In the genomic region with DNA sequence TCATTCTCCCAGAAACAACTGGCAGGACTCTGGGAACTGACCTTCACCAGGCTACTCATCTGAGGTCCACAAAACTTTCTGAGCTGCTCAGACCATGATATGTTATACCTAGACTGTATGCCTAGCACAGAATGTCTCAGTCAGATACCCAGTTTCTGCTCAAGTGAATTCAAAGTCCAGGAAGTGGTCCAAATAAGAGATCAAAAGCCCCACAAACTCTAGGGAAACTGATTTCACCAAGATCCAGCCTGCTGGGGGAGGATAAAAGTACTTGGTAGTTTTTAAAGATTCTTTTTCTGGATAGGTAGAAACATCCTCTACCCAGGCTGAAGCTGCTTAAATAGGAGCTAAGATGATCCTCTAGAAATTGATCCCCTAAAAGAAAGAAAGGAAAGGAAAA, we compare ENCODE assay signal across 40 mouse cellular contexts. TPM values are rescaled to one million over a fixed set of nuclear protein-coding genes. Genes with fewer than 3 reads are reported as not detected.
"Had no signal": no experiment of that assay in that cellular context is flagged by ENCODE, and none has a peak within 500 bp of the region (broad histone marks: within the 10 kb centered on the region; RNA-seq: fewer than 3 reads in every experiment).

No protein-coding gene starts in this region.

- H3K4me1 ChIP-seq: heart, embryonic 10.5 days; heart, embryonic 12.5 days; hindbrain, embryonic 10.5 days; hindbrain, embryonic 12.5 days; intestine, embryonic 15.5 days; limb, embryonic 13.5 days; limb, embryonic 15.5 days; liver, embryonic 12.5 days had no signal

- ATAC-seq: intestine, embryonic 15.5 days; intestine, postnatal 0 days; liver, embryonic 12.5 days had no signal

- H3K36me3 ChIP-seq: heart, embryonic 10.5 days; heart, embryonic 12.5 days; hindbrain, embryonic 10.5 days; hindbrain, embryonic 12.5 days; intestine, embryonic 15.5 days; limb, embryonic 13.5 days; limb, embryonic 15.5 days; liver, embryonic 12.5 days had no signal

- H3K27me3 ChIP-seq: heart, embryonic 12.5 days; hindbrain, embryonic 12.5 days; intestine, embryonic 15.5 days; limb, embryonic 13.5 days; limb, embryonic 15.5 days; liver, embryonic 12.5 days had no signal

- H3K27ac ChIP-seq: gastrocnemius, adult 2 months; heart, embryonic 10.5 days; hindbrain, embryonic 10.5 days; hindbrain, embryonic 12.5 days; hindbrain, embryonic 14.5 days; hindbrain, postnatal 0 days; intestine, embryonic 15.5 days; layer of hippocampus, adult 2 months; limb, embryonic 13.5 days; limb, embryonic 15.5 days; liver, embryonic 12.5 days; liver, embryonic 14.5 days had no signal

- H3K4me3 ChIP-seq: gastrocnemius, adult 2 months; heart, embryonic 10.5 days; heart, embryonic 12.5 days; hindbrain, embryonic 10.5 days; hindbrain, embryonic 12.5 days; intestine, embryonic 15.5 days; layer of hippocampus, adult 2 months; limb, embryonic 13.5 days; limb, embryonic 15.5 days; liver, embryonic 12.5 days had no signal

- DNase-seq: gastrocnemius, adult 2 months; gastrocnemius, postnatal 10 days; gastrocnemius, postnatal 25 days; heart, adult 18-20 months; heart, postnatal 10 days; heart, postnatal 4 days; kidney, adult 8-10 months; kidney, postnatal 10 days; kidney, postnatal 25 days; kidney, postnatal 4 days; layer of hippocampus, adult 9-11 months; layer of hippocampus, postnatal 36 days had no signal

RNA-seq across cellular contexts. Expression of a gene that starts 9.6 kb away (rescaled TPM):
- total RNA-seq: gastrocnemius, adult 2 months; gastrocnemius, postnatal 10 days; gastrocnemius, postnatal 25 days; gastrocnemius, postnatal 4 days; granulocyte monocyte progenitor cell, adult 5-6 weeks; heart, adult 8-10 months; heart, postnatal 10 days; heart, postnatal 25 days; heart, postnatal 4 days; hindbrain, postnatal 0 days; layer of hippocampus, adult 2 months; layer of hippocampus, postnatal 14 days; layer of hippocampus, postnatal 36 days; left cerebral cortex, adult 18-20 months; left cerebral cortex, adult 8-10 months; left cerebral cortex, postnatal 10 days; left cerebral cortex, postnatal 25 days; left cerebral cortex, postnatal 4 days; liver, adult 2 months had no signal
- polyA plus RNA-seq: heart, embryonic 10.5 days; heart, embryonic 12.5 days; heart, embryonic 14.5 days; hindbrain, embryonic 10.5 days; hindbrain, embryonic 12.5 days; intestine, embryonic 15.5 days; kidney, embryonic 14.5 days; kidney, embryonic 16.5 days; limb, embryonic 11.5 days; limb, embryonic 13.5 days; limb, embryonic 15.5 days; liver, adult 2 months; liver, embryonic 12.5 days; liver, embryonic 14.5 days had no signal
